Mouse (Mus musculus) kidney, adult 2 months (tissue): Measurements from ENCODE around the gene 6430571L13Rik.

Experiments
- CTCF ChIP-seq: fragments of 200-500 bp; conservative IDR thresholded peaks from 2 replicates; pipeline ENCODE4 v1.5.1; 2011; ENCODE audit warnings: low read depth, mild to moderate bottlenecking, control low read depth, low read length, moderate library complexity, mixed read lengths; ENCODE audit not compliant: insufficient read depth, insufficient read length
- POLR2A ChIP-seq: fragments of 200-500 bp; IDR thresholded peaks from one replicate; pipeline ENCODE4 v1.6.1; 2011; ENCODE audit warnings: low read depth, low read length, control low read depth

DNA sequence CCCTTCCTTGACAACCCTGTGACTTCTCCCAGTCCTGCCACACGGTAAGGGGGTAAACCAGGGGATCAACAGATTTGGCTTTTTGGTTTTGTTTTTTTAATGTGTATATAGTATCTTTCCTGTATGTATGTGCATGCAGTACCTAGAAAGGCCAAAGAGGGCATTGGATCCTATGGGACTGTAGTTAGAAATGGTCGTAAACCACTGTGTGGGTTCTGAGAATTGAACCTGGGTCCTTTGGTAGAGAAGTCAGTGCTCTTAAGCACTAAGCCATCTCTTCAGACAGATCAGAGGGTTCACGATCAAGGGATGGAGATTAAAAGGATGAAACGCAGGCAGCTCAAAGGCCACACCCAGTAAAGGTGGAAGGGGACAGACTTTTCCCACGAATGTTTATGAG lies 5.4 kb upstream of the 6430571L13Rik start:
- TF ChIP-seq CTCF = no peak
- no peak for TF ChIP-seq POLR2A
